Mouse (Mus musculus): ENCODE data around the gene Tmem147.
"Not testable (repeated sequence)": the region's sequence is repeated elsewhere in the genome, so short reads cannot be mapped to it uniquely, and the experiment has no call there.

The Tmem147 gene

DNA sequence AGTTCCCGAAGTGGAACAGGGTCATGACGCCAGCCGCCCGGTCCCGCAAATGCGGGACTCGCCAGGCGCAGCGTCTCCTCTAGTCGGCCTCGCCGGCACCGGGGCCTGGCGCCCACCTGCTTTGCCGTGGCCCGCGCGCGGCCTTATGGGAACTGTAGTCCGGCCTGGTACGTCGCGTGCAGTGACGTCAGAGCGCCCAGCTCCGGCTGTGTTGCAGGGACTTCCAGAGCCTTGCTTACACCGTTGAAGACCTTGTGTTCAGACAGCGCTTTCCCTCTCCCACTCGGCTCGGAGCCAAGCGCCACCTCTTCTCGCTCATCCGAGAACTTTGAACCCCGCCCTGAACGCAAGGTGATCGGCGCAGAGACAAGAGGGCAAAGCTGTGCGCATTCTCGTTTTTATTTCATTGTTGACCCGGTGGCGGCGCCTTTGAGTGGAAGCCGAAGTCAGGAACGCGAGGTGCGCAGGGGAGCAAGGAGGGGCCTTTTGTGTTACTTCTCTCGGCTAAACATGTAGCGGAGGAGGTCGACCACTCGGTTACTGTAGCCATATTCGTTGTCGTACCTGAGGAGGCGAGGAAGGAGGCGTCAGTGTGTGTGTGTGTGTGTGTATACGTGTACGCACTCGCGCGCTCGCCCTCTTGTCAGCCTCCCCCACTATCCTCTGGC, at the start of gene Tmem147:
Gene Tmem147 (minus strand): TSS at position 145 of the 668 bp plus-strand sequence.
- CTCF ChIA-PET: no interaction called here

- CTCF ChIA-PET: no interaction called here
These were observed 48.6 kb upstream of the Tmem147 start for GRCm38 (mm10) chr7:30777911-30778310.

GRCm38 (mm10) chr7:30777081-30777579, 47.8 kb upstream of the Tmem147 start:
- CTCF ChIA-PET: no interaction called here

- CTCF ChIA-PET: interaction anchor here (0.7 kb wide), 1 partner anchor 13 kb away, joined by 7 read pairs; the partner anchor contains the start of gene Dmkn
These were observed 46.8 kb upstream of the Tmem147 start for GRCm38 (mm10) chr7:30776104-30776503.

DNA sequence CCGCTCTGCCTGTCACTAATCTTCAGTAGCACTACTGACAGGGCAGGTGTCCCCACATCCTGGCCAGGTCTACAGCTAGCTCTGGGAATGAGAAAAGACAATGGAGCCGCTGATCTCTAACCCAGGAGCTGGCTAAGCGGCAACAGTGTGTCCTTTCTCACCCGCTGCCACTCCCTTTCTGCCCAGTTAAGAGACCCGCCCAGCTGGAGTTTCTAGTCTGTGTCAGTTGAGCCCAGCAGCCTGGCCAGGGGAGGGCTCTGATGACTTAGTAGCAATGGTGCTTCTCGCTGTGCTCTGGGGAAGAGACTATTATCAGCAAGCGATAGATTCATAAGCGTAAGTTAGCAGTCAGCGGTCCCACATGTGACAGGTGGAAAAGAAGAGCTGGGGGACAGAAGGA, 39.9 kb upstream of the Tmem147 start:
- CTCF ChIA-PET: no interaction called here

DNA sequence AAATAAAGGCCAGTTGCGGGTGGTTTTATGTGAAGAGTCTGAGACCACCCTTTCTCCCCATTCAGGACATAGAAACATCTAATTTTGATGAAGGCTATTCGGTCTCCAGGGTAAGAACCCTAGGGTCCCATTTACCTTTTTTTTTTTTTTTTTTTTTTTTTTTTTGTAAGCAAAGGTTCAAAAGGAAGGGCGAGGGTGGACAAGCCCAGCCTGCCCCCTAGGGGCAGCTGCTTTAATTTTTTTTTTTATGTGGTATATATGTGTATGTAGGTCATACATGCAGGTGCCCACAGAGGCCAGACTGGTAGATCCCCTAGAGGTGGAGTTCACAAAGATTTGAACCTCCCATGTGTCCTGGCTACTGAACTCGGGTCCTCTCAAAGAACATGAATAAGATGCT, 37.1 kb upstream of the Tmem147 start:
- CTCF ChIA-PET: interaction anchor here (0.6 to 0.7 kb wide), 2 partner anchors 117 to 140 kb away, joined by 3 to 5 read pairs; no protein-coding TSS in a partner anchor

DNA sequence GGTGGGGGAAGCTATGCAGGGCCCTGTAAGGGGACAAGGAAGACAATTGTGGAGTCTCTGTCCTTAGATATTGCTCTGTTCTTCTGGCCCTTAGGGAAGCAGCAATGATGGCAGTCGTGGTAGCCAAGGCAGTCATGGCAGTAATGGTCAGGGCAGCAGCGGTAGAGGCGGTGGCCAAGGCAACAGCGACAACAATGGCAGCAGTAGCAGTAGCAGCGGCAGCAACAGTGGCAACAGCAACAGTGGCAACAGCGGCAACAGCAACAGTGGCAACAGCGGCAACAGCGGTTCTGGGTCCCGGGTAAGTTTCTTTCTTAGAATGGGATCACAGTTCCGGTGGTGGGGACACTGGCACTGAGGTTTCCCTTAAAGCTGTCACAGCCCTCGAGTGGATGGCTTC, 35.8 kb upstream of the Tmem147 start:
- CTCF ChIA-PET: no interaction called here

DNA sequence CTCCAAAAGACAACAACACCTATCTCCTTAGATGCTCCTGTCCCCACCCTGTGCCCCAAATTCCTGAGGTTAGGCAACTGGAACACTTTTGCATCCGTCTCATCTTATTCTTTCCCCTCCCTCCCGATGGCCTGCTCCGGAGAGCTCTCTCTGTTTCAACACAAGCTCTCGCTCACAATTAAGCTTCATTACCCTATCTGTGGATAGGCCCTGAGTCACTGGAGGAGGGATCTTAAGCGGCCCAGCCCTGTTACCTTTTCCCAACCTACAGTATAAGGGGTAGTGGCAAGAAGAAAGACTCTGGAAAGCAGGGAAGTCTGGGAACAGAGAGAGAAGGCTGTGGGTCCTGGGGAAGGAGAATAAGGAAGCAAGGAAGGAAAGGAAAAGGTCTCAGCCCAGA, 34.1 kb upstream of the Tmem147 start, which contains the start of gene Dmkn:
Gene Dmkn (plus strand): TSS at position 301 of the 400 bp plus-strand sequence.
- CTCF ChIA-PET: interaction anchor here (0.5 kb wide), 1 partner anchor 13 kb away, joined by 7 read pairs; no protein-coding TSS in a partner anchor

DNA sequence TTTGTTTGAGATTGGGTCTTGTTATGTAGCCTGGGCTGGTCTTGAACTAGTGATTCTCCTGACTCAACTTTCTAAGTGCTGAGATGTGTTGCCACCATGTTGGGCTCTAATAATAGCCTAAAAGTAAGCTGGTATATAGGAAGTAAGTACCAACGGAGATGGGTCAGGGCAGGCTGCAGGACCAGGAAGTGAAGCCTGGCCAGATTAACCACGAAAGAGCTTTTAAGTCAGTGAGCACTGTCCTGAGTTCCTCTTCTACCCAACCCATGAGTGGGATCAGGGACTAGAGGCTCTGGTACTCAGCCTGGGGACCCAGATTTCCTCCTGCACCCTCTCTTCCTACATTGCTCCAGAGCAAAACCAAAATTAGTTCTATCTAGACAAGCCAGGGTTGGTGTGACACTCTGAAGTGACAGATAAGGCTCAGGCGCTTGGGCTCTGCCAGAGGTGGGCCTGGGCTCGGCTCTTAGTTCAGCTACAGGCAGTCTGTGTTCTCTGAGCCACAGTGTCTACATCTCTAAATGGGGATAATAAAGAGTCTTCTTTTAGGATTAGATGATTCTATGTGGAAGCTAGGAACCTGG, 32.5 kb upstream of the Tmem147 start:
- CTCF ChIA-PET: no interaction called here

- CTCF ChIA-PET: interaction anchor here (0.7 kb wide), 1 partner anchor 22 kb away, joined by 8 read pairs; no protein-coding TSS in a partner anchor
These were observed 29.5 kb upstream of the Tmem147 start for GRCm38 (mm10) chr7:30758853-30759252.

GRCm38 (mm10) chr7:30757001-30757400, 27.7 kb upstream of the Tmem147 start:
- CTCF ChIA-PET: no interaction called here

DNA sequence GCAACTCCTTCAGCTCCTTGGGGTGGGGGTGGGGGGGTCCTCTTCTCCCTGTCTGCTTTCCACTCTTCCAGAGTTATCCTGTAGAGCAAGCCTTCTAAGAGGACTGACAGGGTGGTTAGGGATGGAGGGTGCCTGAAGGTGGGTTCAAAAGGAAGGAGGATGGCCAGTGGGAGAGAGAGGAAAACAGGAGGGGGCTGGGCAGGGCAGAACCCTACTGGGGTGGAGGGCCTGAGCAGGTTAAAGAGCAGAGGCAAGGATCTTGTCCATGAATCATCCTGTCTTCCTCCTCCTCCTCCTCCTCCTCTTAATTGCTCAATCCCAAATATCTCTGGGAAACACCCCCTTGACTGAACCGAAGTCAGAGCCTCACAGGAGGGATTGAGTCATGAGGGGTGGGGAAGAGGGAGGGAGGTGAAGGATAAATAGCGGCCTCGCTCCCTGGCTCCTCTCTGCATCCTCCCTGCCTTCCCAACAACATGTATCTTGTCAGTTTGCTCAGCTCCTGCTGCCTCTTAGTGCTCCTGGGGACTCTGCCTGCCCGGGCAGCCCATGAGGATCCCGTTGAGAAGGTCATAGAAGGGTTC, 21.8 kb upstream of the Tmem147 start, which contains the start of gene Sbsn:
Gene Sbsn (plus strand): TSS at position 386 of the 584 bp plus-strand sequence.
- CTCF ChIA-PET: interaction anchor here (0.6 kb wide), 1 partner anchor 109 kb away, joined by 5 read pairs; no protein-coding TSS in a partner anchor

DNA sequence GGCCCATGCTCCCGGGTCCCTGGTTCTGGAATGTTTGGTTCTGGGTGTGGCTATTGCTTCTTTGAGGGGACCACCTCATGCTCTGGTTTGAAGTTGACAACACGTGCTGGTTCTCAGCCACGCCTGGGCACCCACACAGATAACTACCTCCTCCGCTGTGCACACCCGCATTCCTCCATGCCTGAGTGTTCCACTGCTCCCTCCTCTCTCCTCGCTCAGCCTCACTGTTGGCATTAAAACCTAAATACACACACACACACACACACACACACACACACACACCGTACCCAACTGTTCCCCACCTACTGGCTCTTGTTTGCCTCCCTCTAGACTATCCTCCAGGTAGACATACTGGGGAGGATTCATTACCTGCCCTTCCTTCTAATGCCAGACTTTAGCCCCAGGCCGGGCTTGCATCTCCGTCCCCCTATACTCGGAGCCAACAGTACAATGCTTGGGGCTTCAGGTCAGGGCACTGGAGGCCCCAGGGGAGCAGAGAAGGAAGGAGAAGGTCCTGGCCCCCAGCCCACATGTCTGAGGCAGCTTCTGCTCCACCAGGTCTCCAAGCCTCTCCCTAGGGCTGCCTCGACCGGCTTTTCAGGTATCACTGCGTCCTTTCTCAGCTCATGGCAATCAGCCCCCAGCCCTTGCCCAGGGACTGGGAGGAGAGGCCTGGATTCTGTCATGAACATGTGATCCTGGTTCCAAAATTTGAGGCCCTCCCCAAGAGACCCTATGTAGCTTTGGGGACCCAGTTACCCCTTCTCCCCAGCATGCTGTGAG, 20.7 kb upstream of the Tmem147 start:
- CTCF ChIA-PET: interaction anchor here (0.6 kb wide), 1 partner anchor 695 kb away, joined by 5 read pairs; no protein-coding TSS in a partner anchor

DNA sequence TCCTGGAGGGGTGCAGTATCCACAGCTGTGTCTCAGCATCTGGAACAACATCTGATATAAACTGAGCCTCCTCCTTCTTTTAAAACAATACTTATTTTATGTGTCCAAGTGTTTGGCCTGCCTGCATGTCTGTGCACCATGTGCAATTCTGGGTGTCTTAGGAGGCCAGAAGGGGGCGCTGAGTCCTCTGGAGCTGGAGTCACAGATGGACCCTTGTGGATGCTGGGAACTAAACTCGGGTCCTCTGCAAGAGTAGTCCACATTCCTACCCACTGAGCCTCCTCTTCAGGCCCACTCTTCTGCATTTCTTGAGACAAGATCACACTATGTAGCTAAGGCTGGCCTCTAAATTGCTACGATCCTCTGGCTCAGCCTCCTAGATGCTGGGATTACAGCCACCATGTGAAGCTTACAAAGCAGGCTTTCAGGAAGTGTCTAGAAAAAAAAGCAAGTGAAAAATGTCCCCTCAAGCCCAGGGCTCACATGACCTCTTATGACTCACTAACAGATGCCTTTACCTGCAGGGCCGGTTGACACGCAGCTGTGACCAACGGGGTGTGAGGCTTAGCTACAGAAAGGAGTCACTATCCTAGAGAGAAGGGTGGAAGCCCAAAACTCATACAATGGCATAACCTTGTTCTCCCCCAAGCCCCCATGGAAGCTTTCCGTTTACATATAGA, 18.3 kb upstream of the Tmem147 start:
- CTCF ChIA-PET: no interaction called here

- CTCF ChIA-PET: no interaction called here
These were observed 14.8 kb upstream of the Tmem147 start for GRCm38 (mm10) chr7:30744022-30744598.

DNA sequence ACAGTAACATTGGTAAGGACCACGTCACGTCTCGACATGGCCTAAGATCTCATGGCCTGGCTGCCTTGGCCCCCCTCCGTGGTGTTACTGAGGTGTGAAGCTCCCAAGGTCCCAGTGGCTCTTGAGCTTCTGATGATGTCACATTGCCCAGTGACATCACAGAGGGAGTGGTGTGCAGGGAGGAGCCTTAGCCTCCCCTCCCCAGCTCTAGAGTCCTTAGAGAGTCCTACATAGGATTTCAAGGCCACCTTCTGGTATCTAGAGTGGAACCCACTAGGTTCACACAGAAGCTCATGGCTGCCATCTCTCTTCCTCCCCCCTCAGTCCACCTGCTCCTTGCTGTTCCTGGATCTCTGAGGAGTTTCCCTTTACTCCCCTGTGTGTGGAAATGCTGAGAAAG, 14.3 kb upstream of the Tmem147 start, which contains the start of gene Gapdhs:
Gene Gapdhs (minus strand): TSS at position 65 of the 400 bp plus-strand sequence.
- CTCF ChIA-PET: not testable (repeated sequence)

DNA sequence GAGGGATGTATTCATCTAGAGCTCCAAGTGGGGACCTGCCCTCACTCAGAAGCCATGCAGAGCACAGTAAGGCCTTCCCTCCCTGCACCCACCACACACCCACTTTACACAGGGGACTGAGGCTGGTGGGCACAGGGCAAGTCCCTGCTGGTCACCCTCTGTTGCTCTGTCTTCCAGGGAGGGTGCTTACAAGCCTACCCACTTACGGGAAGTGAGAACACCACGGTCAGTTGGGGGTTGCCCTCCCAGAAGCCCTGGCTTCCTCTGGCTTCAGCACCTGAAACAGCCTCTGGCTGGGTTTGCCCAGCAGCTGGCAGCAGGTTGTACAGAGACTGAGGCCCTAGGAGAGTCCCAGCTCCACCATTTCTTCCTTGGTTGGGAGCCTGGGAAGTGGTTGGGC, 13.2 kb upstream of the Tmem147 start:
- CTCF ChIA-PET: not testable (repeated sequence)

DNA sequence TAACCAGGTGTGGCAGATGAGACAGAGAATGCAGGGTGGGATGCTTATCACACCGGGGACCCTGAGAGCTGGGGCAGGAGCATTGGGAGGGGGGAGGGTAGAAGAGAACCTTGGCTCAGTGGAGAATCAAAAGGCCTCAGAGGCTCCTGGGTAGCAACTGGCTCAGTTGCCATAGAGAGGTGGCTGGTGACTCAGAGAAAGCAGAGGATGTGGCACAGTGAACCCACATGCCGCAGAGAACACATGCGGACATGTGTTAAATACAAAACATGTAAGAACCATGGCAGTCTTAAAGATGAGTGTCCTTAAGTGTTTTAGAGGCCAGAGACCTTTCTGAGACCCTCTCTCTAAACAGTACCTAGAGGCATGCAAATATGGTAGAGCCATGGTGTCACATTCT, 6.9 kb upstream of the Tmem147 start:
- CTCF ChIA-PET: interaction anchor here (0.6 kb wide), 1 partner anchor 22 kb away, joined by 8 read pairs; no protein-coding TSS in a partner anchor

DNA sequence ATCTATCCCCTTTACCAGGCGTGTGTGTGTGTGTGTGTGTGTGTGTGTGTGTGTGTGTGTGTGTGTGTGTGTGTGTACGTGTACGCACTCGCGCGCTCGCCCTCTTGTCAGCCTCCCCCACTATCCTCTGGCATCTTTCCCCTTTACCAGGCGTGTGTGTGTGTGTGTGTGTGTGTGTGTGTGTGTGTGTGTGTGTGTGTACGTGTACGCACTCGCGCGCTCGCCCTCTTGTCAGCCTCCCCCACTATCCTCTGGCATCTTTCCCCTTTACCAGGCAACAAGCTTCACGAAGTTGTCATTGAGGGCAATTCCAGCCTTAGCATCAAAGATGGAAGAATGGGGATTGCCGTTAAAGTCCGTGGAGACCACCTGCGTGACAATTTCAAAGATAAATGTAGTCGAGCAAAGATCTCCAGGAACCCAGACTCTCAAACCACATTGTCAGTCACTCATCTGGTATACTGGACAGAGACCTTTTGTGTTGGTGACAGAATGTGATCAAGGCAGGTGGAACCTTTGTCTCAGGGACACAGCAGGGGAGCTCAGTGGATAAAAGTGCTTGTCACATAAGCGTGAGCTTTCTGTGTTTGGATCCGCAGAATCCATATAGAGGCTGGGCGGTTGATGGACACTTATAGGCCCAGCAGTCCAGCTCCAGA, 853 bp upstream of the Tmem147 start:
- CTCF ChIA-PET: interaction anchor here (0.7 kb wide), 1 partner anchor 34 kb away, joined by 3 read pairs; no protein-coding TSS in a partner anchor
